Mouse (Mus musculus): ENCODE data around the gene Nek6.

Nek6 gene

DNA sequence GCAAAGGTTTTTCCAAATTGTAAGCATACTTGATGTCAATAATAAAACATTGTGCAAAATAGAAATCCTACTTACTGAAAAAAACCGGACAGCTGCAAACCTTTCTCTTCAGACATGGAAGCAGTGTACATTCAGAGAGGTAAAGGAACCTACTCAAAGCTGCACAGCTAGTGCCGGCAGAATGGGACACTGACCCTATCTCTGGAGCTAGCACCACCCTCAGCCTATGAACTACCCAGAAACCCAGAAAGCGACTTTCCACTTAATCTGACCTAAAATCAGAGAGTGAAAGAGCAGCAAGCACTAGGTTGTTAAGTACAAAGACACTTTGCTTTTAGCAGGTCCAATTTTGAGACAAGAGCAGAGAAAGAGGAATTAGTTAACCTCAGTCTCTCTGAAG is 112.0 kb downstream of the Nek6 start:
- no peak for DNase-seq (ENCODE audit: low spot score)

DNA sequence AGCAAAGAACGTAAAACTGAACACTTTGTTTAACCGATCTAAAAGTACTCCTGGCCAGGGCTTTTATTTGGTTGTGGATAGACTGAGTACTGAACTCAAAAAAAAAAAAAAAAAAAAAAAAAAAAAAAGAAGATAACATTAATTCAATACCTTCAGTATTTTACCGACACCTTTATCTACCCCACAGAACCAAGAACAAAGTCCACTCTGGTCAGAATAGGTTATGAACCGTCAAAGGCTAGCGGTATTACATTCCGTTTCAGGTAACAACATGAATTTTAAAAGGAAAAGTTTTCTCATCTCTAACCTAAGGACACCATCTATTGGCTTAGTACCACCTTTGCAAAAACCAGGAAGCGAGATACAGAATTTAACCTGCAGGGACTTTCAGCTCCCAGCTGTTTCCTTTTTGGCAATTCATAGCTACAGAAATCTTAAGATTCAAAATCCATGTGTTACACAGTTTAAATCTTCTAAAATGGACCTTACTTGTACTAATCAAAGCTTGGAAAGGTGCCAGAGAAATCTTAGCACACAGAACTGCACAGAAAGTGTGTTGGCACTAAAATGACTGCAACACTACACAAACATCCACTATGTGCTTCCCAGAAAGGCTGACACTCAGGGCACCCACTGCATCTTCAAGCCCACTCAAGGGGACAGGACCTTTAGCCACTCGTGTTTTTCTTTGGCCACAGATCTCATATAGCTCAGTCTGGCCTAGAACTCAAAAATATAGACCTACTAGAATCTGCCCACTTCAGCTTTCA is 112.6 kb downstream of the Nek6 start:
- DNase-seq (ENCODE audit: low spot score): peak; percentile 22

DNA sequence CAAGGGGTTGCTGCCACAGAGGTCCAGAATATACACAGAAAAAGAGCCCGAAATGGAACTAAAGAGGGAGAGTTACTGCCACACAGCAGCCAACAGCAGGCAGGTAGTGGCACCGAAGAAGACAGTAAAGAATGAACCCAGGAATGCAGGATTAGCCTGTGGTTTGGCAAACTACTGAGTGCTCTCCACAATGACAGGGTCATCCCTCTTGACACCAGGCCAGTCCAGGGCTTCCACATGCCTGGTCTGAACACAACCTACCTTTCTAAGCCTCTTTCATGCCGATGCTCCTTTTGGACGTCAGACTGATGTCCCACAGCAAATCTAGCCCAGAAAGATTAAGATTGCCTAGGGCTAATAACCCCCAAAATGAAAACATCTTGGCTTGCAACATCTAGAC is 117.4 kb downstream of the Nek6 start:
- DNase-seq (ENCODE audit: low spot score): no peak

DNA sequence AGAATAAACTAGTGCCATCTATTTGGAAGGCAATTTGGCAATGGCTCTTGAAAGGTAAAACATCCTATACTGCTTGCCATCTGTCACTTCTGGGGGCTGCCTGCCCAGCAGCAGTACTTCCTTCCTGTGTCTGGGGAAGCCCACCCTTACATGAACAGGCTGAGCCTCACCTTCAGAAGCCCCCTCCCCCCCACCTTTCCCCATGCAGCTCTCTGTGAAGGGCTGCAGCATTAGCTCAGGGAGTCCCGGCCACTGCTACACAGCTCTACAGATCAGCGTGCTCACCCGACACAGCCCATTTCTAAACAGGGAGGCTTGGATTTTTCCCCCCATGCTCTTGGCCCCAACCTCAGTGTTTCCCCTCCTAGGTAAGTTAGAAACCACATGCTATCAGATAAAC is 118.0 kb downstream of the Nek6 start:
- DNase-seq (ENCODE audit: low spot score): no peak

DNA sequence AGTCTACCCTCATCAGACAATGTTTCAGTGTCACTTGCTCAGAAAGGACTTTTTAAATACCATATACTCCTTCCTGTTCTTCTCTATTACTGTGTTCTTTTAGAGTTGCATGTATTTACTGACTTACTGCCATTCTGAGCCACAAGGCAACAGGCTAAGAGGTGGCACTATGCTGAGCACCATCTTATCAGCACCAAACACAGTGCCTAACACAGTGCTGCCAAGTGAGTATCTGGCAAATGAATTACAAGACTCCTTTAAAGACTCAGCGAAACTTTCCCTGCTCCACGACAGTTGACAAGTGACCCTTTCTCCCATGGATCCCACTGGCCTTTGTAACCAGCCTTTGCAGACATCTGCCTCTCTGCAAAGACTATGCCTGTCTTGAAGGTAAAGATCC is 119.1 kb downstream of the Nek6 start:
- DNase-seq (ENCODE audit: low spot score): no peak

DNA sequence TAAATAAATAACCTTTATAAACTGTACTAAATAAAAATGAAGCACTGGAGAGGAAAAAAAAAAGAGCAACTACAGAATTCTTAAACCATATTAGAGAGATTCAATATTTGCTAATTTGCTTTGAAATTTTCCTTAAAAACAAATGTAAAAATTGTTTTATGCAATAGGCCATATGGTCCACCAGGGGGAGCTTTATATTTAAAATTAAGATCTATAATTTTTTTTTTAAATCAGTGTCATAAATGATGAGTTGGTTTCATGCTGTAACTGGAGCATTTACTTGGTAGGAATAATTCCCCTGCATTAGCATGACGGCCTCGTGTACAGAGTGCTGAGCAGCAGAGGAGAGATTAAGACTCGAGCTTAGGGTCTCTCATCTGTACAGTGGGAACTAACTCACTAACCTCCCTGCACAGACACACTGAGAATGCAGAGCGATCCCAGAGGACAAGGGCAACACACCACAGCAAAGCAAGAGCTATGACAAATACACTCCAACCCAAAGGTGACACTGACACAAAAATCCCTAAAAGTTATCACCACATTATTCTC is 126.3 kb downstream of the Nek6 start:
- no peak for DNase-seq (ENCODE audit: low spot score)

DNA sequence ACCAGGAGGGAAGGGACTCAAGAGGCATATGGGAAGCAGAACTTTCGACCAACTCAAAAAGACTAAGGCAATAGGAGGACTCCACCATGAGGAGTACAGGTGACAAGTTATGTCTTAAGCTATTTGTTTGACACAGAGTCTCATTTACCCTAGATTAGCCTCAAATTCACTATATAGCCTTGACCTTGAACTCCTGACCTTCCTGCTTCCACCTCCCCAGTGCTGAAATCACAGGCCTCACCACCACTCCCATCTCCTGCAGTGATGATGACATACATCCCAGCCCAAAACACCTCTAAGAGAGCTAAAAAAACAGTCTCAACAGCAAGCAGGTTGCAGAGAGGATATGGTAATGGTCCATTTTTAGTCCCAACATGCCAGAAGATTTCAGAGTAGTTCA is 130.3 kb downstream of the Nek6 start:
- no peak for DNase-seq (ENCODE audit: low spot score)

DNA sequence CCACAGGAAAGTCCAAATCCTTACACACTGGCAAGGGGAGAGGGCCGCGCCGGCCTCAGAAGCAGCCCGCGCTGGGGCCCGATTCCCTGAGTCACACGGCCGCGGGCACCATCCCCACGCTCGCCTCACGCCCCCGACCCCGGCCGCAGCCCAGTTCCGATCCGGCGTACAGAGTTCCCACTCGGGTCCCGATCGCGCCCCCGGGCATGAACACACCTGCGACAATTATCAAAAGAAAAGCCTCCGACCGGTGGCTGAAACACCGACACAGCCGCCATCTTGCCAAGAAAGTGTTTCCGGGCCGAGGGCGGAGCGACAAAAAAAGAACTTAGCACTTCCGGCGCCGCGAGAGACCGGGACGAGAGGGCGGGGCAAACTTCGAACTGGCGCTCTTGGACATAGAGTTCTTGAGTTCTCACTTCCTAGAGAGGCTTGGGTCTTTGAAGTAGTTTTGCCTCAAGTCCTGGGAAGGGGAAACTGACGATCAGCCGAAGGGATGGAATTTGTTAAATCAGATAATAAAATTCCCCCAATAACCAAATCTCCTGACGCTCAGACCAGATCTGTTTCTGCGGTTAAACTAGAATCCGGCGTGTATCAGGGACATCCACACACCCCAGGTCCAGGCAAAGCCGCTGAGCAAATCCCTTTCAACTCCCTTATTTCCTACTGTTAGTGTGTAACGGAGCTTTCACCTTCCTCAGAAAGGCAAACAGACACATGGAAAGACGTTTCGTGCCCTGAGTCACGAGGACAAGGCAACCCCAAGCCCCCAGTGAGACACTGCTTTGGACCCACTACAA is 132.4 kb downstream of the Nek6 start, which contains the start of gene Psmb7:
Gene Psmb7, minus strand, starts transcription at position 463 of the 803 bp plus-strand sequence.
- DNase-seq (ENCODE audit: low spot score): peak; percentile 97

Data from adipocyte (in vitro differentiated cells).